Mouse (Mus musculus): ENCODE data around the gene Epb41l3. TPM values are rescaled to one million over a fixed set of nuclear protein-coding genes. Genes with fewer than 3 reads are reported as not detected.

Gene Epb41l3
- polyA plus RNA-seq, 1 experiment = 8.4 TPM

DNA sequence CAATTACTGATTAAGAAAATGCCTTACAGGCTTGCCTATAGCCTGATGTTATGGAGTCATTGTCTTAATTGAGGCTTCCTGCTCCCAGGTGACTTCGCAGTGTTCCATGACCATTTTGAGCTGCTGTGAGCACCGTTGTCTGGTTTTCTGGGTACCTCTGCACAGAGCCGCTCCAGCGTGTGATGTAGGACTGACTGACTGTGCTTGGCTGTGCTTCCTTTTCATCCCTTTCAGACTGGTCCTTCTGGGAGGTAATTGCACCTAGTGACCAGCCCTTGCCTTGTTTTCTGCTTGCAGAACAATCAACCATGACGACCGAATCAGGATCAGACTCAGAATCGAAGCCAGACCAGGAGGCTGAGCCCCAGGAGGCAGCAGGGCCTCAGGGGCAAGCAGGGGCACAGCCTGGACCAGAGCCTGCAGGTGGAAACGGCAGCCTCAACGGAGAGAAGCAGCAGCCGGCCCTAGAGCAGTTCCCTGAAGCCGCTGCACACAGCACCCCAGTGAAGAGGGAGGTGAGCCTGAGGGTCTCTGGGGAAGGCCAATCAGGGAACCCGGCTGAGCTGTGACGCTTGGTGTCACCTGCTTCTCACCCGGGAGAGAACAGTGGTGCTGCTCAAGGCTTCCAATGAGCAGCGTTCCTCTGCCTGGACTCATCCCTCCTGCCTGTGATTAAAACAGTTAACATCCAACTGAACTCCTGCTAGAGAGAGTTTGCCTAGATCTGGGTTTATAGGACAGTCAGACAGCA is 132.3 kb downstream of the Epb41l3 start:
- no peaks in the 10 kb centered on the region for H3K36me3 ChIP-seq (ENCODE audit: control insufficient read depth, insufficient read depth, low read length)
- no peaks in the 10 kb centered on the region for H3K27me3 ChIP-seq (ENCODE audit: control insufficient read depth, insufficient read depth, low read length)
- H3K27ac ChIP-seq (ENCODE audit: control insufficient read depth, insufficient read depth, low read length) = no peak overlapping the region
- H3K4me1 ChIP-seq (replicated peaks; ENCODE audit: control insufficient read depth, insufficient read depth, low read length) = no peaks in the 10 kb centered on the region
- WGBS = 92% methylated on average over 15 of the region's 15 CpGs
- TF ChIP-seq CTCF (IDR thresholded peaks at IDR 0.05; ENCODE audit: borderline replicate concordance, control insufficient read depth, extremely low read depth, insufficient read depth, low read length, poor library complexity) = no peak
- TF ChIP-seq POLR2A (IDR thresholded peaks at IDR 0.05; ENCODE audit: control insufficient read depth, extremely low read depth, insufficient read depth, low read length, poor library complexity) = no peak
- H3K4me3 ChIP-seq (ENCODE audit: control insufficient read depth, insufficient read depth, low read length) = no peak overlapping the region
- DNase-seq = no peak

- no peak for DNase-seq
- Histone ChIP-seq H3K4me3 (ENCODE audit: control insufficient read depth, insufficient read depth, low read length) (no peak overlapping the region), H3K27ac (ENCODE audit: control insufficient read depth, insufficient read depth, low read length) (no peak overlapping the region), H3K36me3 (ENCODE audit: control insufficient read depth, insufficient read depth, low read length) (no peaks in the 10 kb centered on the region), H3K4me1 (replicated peaks; ENCODE audit: control insufficient read depth, insufficient read depth, low read length) (no peaks in the 10 kb centered on the region), H3K27me3 (ENCODE audit: control insufficient read depth, insufficient read depth, low read length) (no peaks in the 10 kb centered on the region)
- TF ChIP-seq POLR2A (IDR thresholded peaks at IDR 0.05; ENCODE audit: control insufficient read depth, extremely low read depth, insufficient read depth, low read length, poor library complexity) (no peak), CTCF (IDR thresholded peaks at IDR 0.05; ENCODE audit: borderline replicate concordance, control insufficient read depth, extremely low read depth, insufficient read depth, low read length, poor library complexity) (no peak)
Observed at GRCm38 (mm10) chr17:69211065-69211464, 135.6 kb downstream of the Epb41l3 start.

DNA sequence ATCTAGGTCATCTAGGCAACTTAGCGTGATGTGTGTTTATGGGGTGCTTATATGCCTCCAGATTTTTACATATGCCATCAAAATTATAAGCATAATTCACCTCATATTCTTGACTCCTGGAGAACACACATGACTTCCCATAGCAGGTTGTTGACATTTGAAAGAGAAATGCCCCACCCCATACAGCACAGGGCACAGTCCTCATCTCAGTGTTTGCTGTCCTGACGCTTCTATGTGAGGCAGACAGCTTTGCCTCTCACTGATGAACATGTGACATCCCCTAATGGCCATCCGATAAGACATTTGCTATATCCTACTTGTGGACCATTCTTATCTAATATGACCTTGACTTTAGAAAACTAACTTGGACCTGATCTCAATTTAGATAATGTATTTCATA is 140.6 kb downstream of the Epb41l3 start:
- DNase-seq = no peak
- Histone ChIP-seq H3K27me3 (ENCODE audit: control insufficient read depth, insufficient read depth, low read length) (no peaks in the 10 kb centered on the region), H3K4me3 (ENCODE audit: control insufficient read depth, insufficient read depth, low read length) (no peak overlapping the region), H3K27ac (ENCODE audit: control insufficient read depth, insufficient read depth, low read length) (no peak overlapping the region), H3K4me1 (replicated peaks; ENCODE audit: control insufficient read depth, insufficient read depth, low read length) (no peaks in the 10 kb centered on the region), H3K36me3 (ENCODE audit: control insufficient read depth, insufficient read depth, low read length) (no peaks in the 10 kb centered on the region)
- WGBS = 95% methylated on average over 3 of the region's 3 CpGs
- TF ChIP-seq CTCF (IDR thresholded peaks at IDR 0.05; ENCODE audit: borderline replicate concordance, control insufficient read depth, extremely low read depth, insufficient read depth, low read length, poor library complexity) (no peak), POLR2A (IDR thresholded peaks at IDR 0.05; ENCODE audit: control insufficient read depth, extremely low read depth, insufficient read depth, low read length, poor library complexity) (no peak)

DNA sequence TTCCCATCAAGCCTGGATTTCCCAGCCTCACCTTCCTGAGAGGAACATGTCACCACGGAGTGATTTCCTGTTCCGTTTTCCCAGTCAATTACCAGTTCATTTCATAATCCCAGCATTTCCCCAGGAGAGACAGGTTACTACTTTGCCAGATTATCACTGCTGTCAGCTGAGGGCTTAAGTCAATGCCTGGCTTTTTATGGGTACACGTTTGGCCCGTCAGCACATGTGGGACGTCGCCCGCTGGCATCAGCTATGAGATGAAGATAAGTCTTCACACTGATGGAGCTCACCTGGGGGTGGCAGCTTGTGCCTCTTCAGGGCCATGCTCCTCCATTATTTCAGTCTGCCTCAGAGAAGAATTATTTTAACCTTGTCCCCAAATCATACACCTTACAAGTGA is 145.4 kb downstream of the Epb41l3 start:
- TF ChIP-seq POLR2A (IDR thresholded peaks at IDR 0.05; ENCODE audit: control insufficient read depth, extremely low read depth, insufficient read depth, low read length, poor library complexity) = no peak
- no peak for TF ChIP-seq CTCF (IDR thresholded peaks at IDR 0.05; ENCODE audit: borderline replicate concordance, control insufficient read depth, extremely low read depth, insufficient read depth, low read length, poor library complexity)
- H3K4me3 ChIP-seq (ENCODE audit: control insufficient read depth, insufficient read depth, low read length) = no peak overlapping the region
- WGBS = 94% methylated on average over 7 of the region's 7 CpGs
- H3K27ac ChIP-seq (ENCODE audit: control insufficient read depth, insufficient read depth, low read length) = no peak overlapping the region
- DNase-seq = no peak
- no peaks in the 10 kb centered on the region for H3K4me1 ChIP-seq (replicated peaks; ENCODE audit: control insufficient read depth, insufficient read depth, low read length)
- H3K36me3 ChIP-seq (ENCODE audit: control insufficient read depth, insufficient read depth, low read length) = no peaks in the 10 kb centered on the region
- no peaks in the 10 kb centered on the region for H3K27me3 ChIP-seq (ENCODE audit: control insufficient read depth, insufficient read depth, low read length)

DNA sequence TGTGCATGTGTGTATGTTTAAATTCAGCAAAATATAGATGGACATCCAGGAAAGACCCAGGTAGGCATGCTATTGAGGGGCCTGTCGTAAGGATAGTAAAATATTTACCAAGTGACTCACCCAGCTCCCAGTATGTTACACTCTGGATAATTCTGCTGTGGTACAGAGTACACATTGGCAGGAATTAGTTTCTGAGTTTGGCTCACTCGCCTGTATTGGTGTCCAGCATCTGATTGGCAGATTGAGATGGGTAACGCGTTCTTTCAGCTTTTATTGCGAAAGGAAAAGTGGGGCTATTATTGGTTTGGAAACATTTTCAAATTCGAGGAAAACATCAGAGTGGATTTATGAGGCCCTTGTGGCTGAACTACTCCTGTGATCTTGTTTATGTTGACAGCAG is 145.9 kb downstream of the Epb41l3 start:
- Histone ChIP-seq H3K4me1 (replicated peaks; ENCODE audit: control insufficient read depth, insufficient read depth, low read length) (no peaks in the 10 kb centered on the region), H3K36me3 (ENCODE audit: control insufficient read depth, insufficient read depth, low read length) (no peaks in the 10 kb centered on the region), H3K27me3 (ENCODE audit: control insufficient read depth, insufficient read depth, low read length) (no peaks in the 10 kb centered on the region), H3K4me3 (ENCODE audit: control insufficient read depth, insufficient read depth, low read length) (no peak overlapping the region), H3K27ac (ENCODE audit: control insufficient read depth, insufficient read depth, low read length) (no peak overlapping the region)
- 83% methylated on average over 6 of the region's 6 CpGs for WGBS
- DNase-seq = no peak
- TF ChIP-seq CTCF (IDR thresholded peaks at IDR 0.05; ENCODE audit: borderline replicate concordance, control insufficient read depth, extremely low read depth, insufficient read depth, low read length, poor library complexity) = no peak
- no peak for TF ChIP-seq POLR2A (IDR thresholded peaks at IDR 0.05; ENCODE audit: control insufficient read depth, extremely low read depth, insufficient read depth, low read length, poor library complexity)

- Histone ChIP-seq H3K36me3 (ENCODE audit: control insufficient read depth, insufficient read depth, low read length) (no peaks in the 10 kb centered on the region), H3K4me3 (ENCODE audit: control insufficient read depth, insufficient read depth, low read length) (no peak overlapping the region), H3K27me3 (ENCODE audit: control insufficient read depth, insufficient read depth, low read length) (no peaks in the 10 kb centered on the region), H3K27ac (ENCODE audit: control insufficient read depth, insufficient read depth, low read length) (no peak overlapping the region), H3K4me1 (replicated peaks; ENCODE audit: control insufficient read depth, insufficient read depth, low read length) (no peaks in the 10 kb centered on the region)
- DNase-seq = no peak
- WGBS = 82% methylated on average over 10 of the region's 10 CpGs
- no peak for TF ChIP-seq CTCF (IDR thresholded peaks at IDR 0.05; ENCODE audit: borderline replicate concordance, control insufficient read depth, extremely low read depth, insufficient read depth, low read length, poor library complexity)
- TF ChIP-seq POLR2A (IDR thresholded peaks at IDR 0.05; ENCODE audit: control insufficient read depth, extremely low read depth, insufficient read depth, low read length, poor library complexity) = no peak
Observed at GRCm38 (mm10) chr17:69221966-69222692, 146.6 kb downstream of the Epb41l3 start.
